14 mouse cellular contexts compared by ENCODE assay signal in genomic region chr13:94459143-94459542, GRCm38 (mm10).
"Had no signal": no experiment of that assay in that cellular context is flagged by ENCODE, and none has a peak within 500 bp of the region (broad histone marks: within the 10 kb centered on the region; RNA-seq: fewer than 3 reads in every experiment).

No protein-coding gene starts in this region.

- H3K9me3 ChIP-seq: kidney, embryonic 15.5 days; limb, embryonic 10.5 days; liver, embryonic 15.5 days; megakaryocyte, embryonic 14.5 days; midbrain, embryonic 15.5 days; neural tube, embryonic 13.5 days; stomach, embryonic 15.5 days had no signal

- H3K9ac ChIP-seq: kidney, embryonic 15.5 days; liver, embryonic 15.5 days; midbrain, embryonic 15.5 days; neural tube, embryonic 13.5 days; stomach, embryonic 15.5 days had no signal

- H3K27ac ChIP-seq: hindbrain, postnatal 0 days; kidney, embryonic 15.5 days; limb, embryonic 10.5 days; liver, embryonic 15.5 days; macrophage; midbrain, embryonic 15.5 days; neural tube, embryonic 13.5 days; stomach, embryonic 15.5 days had no signal

- DNase-seq: kidney, adult 11 months; right cerebral cortex, postnatal 14 days; thymus, postnatal 14 days had no signal

- H3K27me3 ChIP-seq: kidney, embryonic 15.5 days; liver, embryonic 15.5 days; megakaryocyte, embryonic 14.5 days; midbrain, embryonic 15.5 days; neural tube, embryonic 13.5 days; stomach, embryonic 15.5 days had no signal

- ATAC-seq: hindbrain, postnatal 0 days; midbrain, embryonic 15.5 days had no signal

- H3K36me3 ChIP-seq: midbrain, embryonic 15.5 days had no signal

- H3K4me1 ChIP-seq: kidney, embryonic 15.5 days; liver, embryonic 15.5 days; midbrain, embryonic 15.5 days; neural tube, embryonic 13.5 days; stomach, embryonic 15.5 days had no signal

- H3K4me2 ChIP-seq: kidney, embryonic 15.5 days; liver, embryonic 11.5 days; liver, embryonic 15.5 days; midbrain, embryonic 11.5 days; midbrain, embryonic 15.5 days; neural tube, embryonic 13.5 days; stomach, embryonic 15.5 days had no signal

- H3K4me3 ChIP-seq: kidney, embryonic 15.5 days; limb, embryonic 10.5 days; liver, embryonic 15.5 days; megakaryocyte, embryonic 14.5 days; midbrain, embryonic 15.5 days; neural tube, embryonic 13.5 days; stomach, embryonic 15.5 days had no signal
